Mouse (Mus musculus) heart, embryonic 10.5 days (tissue): ENCODE results near the gene Bicra. TPM values are rescaled to one million over a fixed set of nuclear protein-coding genes. Genes with fewer than 3 reads are reported as not detected.

Source experiments
- DNase-seq: peaks from one replicate; pipeline ENCODE4 v3.0.0-alpha.2; 2017; ENCODE audit warnings: low spot score
- H3K27ac ChIP-seq: fragments of 300-500 bp; sonication (generic); 2 replicates; pipeline ENCODE4 v1.5.1; 2016; ENCODE audit warnings: mild to moderate bottlenecking
- H3K27me3 ChIP-seq: fragments of 300-500 bp; sonication (generic); 2 replicates; pipeline ENCODE4 v1.6.1; 2016; ENCODE audit warnings: mild to moderate bottlenecking; ENCODE audit not compliant: poor library complexity, insufficient read depth, severe bottlenecking
- H3K36me3 ChIP-seq: fragments of 300-500 bp; sonication (generic); 2 replicates; pipeline ENCODE4 v1.6.1; 2016; ENCODE audit warnings: mild to moderate bottlenecking, moderate library complexity
- H3K4me1 ChIP-seq: fragments of 300-500 bp; sonication (generic); 2 replicates; pipeline ENCODE4 v1.6.1; 2016; ENCODE audit warnings: mild to moderate bottlenecking
- H3K4me3 ChIP-seq: fragments of 300-500 bp; sonication (generic); 2 replicates; pipeline ENCODE4 v1.5.1; 2016; ENCODE audit warnings: mild to moderate bottlenecking, moderate library complexity
- H3K9me3 ChIP-seq: fragments of 300-500 bp; sonication (generic); 2 replicates; pipeline ENCODE4 v1.6.1; 2016; ENCODE audit warnings: mild to moderate bottlenecking, moderate library complexity
- WGBS: fragments of 180-500 bp; shearing (Covaris S2); methylation state at CpG from one replicate; pipeline ENCODE4 v1.1.7; 2016; 5-methylcytosine and 5-hydroxymethylcytosine counted together
- polyA plus RNA-seq: library from polyadenylated mRNA; unstranded; fragments of >200 nt; fragmentation: Nextera tagmentation; extraction: Ambion mirVana; gene quantifications from 2 replicates; pipeline ENCODE4 v1.2.1, GENCODE M21; 2016

The Bicra gene
- polyA plus RNA-seq, 1 experiment from 2014 or later, result 7.4 TPM

DNA sequence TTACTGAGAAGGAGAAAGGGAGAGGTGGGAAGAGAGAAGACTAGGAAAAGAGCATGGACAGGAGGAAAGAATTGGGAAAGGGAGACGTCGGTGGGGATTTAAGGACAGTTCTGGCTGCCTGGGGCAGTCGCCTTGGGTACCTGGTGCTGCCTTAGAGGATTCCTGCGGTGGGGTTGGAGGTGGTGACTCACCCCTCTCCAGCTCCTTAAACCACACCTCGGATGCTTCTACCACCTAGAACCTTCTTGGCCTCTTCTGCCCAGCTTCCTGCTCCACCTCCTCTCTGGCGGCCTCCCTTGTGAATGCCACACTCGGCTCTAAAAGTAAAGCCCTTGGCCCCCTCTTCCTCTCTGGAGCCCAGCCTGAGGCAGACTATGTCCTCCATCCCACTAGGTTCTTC, 92.2 kb downstream of the Bicra start:
- peak overlapping the region; percentile 55 for H3K4me3 ChIP-seq
- H3K27ac ChIP-seq, result peak overlapping the region; percentile 73
- no peaks in the 10 kb centered on the region for H3K27me3 ChIP-seq
- H3K9me3 ChIP-seq, result 0 out of 2 replicates have a peak, but pooled peaks cover 4% of the 10 kb centered on the region
- peaks cover 42% of the 10 kb centered on the region for H3K36me3 ChIP-seq
- no peak for DNase-seq
- WGBS, result 14% methylated on average over 7 of the region's 7 CpGs
- peaks cover 24% of the 10 kb centered on the region for H3K4me1 ChIP-seq

DNA sequence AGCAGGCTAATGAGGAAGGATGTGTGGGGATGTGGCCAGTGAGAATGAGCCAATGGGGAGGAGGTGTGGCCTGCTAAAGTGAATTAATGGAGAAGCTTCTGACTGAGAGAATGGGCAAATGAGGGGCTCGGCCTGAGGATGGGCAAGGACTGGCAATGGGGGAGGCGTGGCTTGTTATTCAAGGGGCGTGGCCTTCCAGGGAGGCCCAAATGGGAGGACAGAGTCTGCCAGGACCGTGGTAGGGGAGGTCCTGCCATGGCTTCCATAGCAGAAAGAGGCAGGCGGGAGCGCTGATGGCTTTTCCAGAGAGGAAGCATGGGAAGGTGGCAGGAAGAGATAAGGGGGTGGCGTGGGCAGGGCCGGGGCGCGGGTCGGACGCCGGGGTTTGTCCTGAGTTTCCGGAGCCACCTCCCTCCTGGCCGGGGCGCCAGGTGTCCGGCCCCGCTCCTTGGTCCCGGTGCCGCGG, 92.7 kb downstream of the Bicra start:
- Histone ChIP-seq H3K27me3 (no peaks in the 10 kb centered on the region), H3K4me3 (peak overlapping the region; percentile 55), H3K27ac (peak overlapping the region; percentile 73), H3K4me1 (peaks cover 23% of the 10 kb centered on the region), H3K9me3 (0 out of 2 replicates have a peak, but pooled peaks cover 4% of the 10 kb centered on the region), H3K36me3 (peaks cover 47% of the 10 kb centered on the region)
- DNase-seq, result peak; percentile 87
- 2% methylated on average over 21 of the region's 21 CpGs for WGBS

DNA sequence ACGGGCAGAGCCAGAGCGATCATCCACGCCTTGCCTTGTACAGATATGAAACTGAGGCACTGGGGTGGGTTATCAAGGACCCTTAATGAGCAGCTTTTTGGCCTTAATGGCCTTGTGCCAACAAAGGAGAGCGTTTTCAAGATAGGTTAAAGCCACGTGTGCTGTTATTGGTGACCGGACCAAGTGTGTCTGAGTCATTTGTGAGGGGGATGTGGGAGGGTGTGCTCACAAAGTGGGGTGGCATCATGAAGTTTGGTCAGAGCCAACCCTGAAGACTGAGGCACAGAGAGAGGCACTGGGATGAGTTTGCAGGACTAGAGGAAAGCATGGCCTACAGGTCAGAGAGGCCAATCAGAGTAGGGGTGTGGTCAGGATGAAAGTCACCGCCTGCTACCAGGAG, 93.3 kb downstream of the Bicra start:
- WGBS, result 80% methylated on average over 7 of the region's 7 CpGs
- Histone ChIP-seq H3K27ac (0 out of 2 replicates have a peak overlapping the region, but pooled peaks have one; percentile 73), H3K4me1 (peaks cover 23% of the 10 kb centered on the region), H3K36me3 (peaks cover 46% of the 10 kb centered on the region), H3K27me3 (no peaks in the 10 kb centered on the region), H3K9me3 (0 out of 2 replicates have a peak, but pooled peaks cover 4% of the 10 kb centered on the region), H3K4me3 (no peak overlapping the region)
- DNase-seq, result no peak

DNA sequence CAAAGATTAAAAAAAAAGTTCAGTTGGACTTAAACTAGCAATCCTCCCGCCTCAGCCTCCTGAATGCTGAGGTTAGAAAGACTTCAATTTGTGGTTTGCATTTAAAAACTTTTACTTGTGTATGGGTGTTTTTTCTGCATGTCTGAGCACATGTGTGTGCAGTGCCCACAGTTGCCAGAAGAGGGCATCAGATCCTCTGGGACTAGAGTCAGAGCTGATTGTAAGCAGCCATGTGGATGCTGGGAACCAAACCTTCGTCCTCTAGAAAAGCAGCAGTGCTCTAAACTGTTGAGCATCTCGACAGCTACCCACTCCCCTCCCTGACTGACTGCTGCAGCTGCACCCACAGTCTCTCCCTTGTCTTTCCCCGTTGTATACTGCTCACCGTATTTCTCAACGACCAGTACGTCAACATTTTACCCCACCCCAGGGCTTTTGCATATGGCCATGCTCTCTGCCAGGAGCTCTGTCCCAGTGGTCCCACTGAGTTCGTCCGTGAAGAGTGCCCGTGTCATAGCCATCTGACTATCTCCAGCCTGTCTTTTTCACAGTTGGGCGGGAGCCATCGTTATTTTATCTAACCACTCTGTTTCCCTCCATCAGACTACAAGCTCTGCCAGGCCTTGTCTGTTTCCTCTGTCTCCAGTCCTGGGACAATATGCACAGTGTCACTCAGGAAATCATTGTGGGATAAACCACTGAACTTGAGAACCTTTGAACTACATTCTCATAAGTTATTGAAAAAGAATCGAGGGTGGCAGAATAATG, 94.2 kb downstream of the Bicra start:
- DNase-seq, result no peak
- Histone ChIP-seq H3K27me3 (no peaks in the 10 kb centered on the region), H3K4me3 (no peak overlapping the region), H3K4me1 (peaks cover 27% of the 10 kb centered on the region), H3K9me3 (0 out of 2 replicates have a peak, but pooled peaks cover 4% of the 10 kb centered on the region), H3K27ac (no peak overlapping the region), H3K36me3 (peaks cover 40% of the 10 kb centered on the region)
- WGBS, result 84% methylated on average over 13 of the region's 13 CpGs

DNA sequence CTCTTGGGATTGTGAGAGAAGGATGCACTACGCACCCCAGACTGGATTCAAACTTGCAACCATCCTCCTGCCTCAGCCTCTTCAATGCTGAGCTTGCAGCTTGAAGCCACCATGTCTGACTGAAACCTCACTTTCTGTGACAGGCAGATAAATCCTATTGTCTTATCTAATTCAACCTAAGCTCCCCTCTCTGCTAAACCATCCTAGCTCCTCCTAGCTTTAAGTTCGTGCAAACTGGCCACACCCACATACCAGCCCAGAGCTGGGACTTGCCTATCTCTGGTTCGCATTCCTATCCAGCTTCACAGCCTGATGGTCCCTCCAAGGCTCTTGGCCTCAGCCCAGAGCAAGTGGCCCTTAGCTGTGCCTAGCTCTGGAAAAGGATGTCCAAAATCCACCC, 95.3 kb downstream of the Bicra start:
- H3K4me1 ChIP-seq, result peaks cover 34% of the 10 kb centered on the region
- 0 out of 2 replicates have a peak, but pooled peaks cover 4% of the 10 kb centered on the region for H3K9me3 ChIP-seq

DNA sequence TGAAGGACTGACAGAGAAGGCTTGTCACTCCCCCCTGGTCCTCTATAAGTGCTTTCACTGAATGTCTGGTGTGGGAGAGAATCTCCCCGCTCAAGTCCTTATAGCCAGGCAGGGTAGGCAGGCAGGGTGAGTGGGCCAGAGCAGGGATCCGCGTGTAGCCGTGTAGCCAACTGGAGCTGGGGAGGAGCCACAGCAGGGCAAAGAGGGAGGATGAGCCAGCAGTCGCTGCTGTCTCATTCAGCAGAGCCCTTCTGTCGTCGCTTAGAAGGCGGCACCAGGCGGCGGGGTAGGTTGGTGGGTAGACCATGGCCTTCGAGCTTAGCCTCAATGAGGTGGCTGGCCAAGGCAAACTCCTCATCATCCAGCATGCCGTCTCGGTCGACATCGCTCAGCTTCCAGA, 97.7 kb downstream of the Bicra start:
- 83% methylated on average over 15 of the region's 15 CpGs for WGBS
- Histone ChIP-seq H3K4me3 (no peak overlapping the region), H3K27me3 (no peaks in the 10 kb centered on the region), H3K9me3 (0 out of 2 replicates have a peak, but pooled peaks cover 4% of the 10 kb centered on the region), H3K36me3 (peaks cover 21% of the 10 kb centered on the region), H3K4me1 (peaks cover 25% of the 10 kb centered on the region), H3K27ac (no peak overlapping the region)
- no peak for DNase-seq

More for the DNA sequence above, 95.3 kb downstream of the Bicra start:
- 43% methylated on average over 3 of the region's 3 CpGs for WGBS
- Histone ChIP-seq H3K27me3 (no peaks in the 10 kb centered on the region), H3K27ac (no peak overlapping the region), H3K36me3 (peaks cover 31% of the 10 kb centered on the region), H3K4me3 (no peak overlapping the region)
- peak; percentile 89 for DNase-seq

DNA sequence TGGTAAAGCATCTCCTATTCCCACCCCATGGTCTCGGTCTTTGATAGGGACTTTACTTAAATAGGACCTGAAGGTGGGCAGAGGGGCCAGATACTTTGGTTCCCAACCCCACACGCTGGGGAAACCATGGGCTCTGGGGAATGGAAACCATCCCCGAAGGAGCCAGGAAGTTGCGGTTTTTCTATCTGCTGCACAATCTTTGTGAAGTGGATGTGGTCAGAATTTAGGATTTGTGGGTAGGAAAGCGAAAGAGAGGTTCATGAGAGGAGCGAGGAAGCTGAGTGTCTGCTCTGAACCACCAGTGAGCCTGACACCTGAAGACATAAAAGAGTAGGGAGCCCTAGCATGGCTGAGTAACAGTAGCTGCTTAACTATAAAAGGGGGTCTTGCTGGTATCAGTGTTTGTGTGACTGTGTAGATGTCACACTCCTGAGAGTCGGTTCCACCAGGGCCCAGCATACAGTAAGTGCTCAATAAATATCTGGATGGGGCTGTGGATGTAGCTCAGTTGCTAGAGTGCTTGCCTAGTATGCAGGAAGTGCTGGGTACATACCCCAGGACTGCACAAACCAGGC, 98.4 kb downstream of the Bicra start:
- Histone ChIP-seq H3K4me3 (no peak overlapping the region), H3K36me3 (peaks cover 25% of the 10 kb centered on the region), H3K4me1 (peaks cover 22% of the 10 kb centered on the region), H3K27ac (no peak overlapping the region), H3K27me3 (no peaks in the 10 kb centered on the region), H3K9me3 (0 out of 2 replicates have a peak, but pooled peaks cover 4% of the 10 kb centered on the region)
- 71% methylated on average over 7 of the region's 7 CpGs for WGBS
- no peak for DNase-seq

DNA sequence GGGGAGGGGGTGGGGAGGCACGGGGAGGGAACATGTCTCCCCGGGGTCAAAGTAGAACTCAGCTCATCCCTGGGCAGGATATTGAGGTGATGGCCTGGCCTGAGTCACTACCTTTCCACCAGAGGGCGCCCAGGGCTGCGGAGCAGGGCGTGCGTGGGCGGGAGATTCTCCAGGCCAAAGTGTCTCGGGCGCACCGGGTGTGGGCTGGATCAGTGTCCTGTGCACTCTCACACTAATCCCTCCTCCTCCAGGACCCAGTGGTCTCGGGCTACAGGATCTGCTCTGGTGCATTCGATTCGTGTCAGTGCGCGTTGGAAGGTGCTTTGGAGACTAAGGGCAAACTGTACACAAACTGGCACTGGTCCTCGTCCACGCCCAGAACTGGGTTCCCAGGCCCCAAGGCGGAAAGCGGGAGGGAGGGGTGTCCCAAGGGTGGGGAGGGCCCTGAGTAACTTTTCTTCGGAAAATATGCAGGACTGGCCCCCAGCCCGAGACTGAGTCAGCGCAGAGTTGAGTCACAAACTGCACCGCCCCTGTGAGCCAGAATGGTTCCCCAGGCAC, 99.3 kb downstream of the Bicra start:
- peak; percentile 96 for DNase-seq
- H3K27ac ChIP-seq, result peak overlapping the region; percentile 83
- peak overlapping the region; percentile 53 for H3K4me3 ChIP-seq
- no peaks in the 10 kb centered on the region for H3K27me3 ChIP-seq
- 0 out of 2 replicates have a peak, but pooled peaks cover 2% of the 10 kb centered on the region for H3K9me3 ChIP-seq
- peaks cover 21% of the 10 kb centered on the region for H3K4me1 ChIP-seq
- WGBS, result 4% methylated on average over 23 of the region's 23 CpGs
- peaks cover 30% of the 10 kb centered on the region for H3K36me3 ChIP-seq

DNA sequence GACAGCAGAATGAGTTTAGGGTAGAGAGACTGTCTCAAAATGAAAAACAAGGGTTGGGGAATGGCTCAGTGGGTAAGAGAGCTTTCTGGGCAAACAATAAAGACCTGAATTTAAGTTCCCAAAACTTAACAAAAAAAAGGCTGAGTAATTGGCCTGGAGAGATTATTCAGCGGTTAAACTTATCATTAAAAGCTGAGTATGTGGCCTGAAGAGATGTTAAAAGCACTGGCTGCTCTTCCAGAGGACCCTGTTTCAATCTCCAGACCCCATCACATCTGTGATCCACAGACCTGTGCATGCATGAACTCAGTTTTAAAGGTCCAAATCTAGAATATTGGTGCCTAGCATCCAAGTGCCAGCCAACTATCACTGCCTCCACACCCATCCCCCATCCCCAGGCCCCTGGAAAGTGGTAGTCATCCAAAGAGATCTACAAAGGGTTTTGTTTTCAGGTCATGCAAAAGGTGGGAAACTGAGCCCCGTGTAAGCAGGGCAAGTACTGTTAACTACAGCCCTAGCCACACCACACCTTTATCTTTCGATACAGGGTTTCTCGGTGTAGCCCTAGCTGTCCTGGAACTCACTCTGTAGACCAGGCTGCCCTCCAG, 100.0 kb downstream of the Bicra start:
- H3K36me3 ChIP-seq, result peaks cover 34% of the 10 kb centered on the region
- H3K9me3 ChIP-seq, result no peaks in the 10 kb centered on the region
- H3K27me3 ChIP-seq, result no peaks in the 10 kb centered on the region
- WGBS, result 33% methylated on average over 4 of the region's 4 CpGs
- H3K4me1 ChIP-seq, result peaks cover 21% of the 10 kb centered on the region
- H3K27ac ChIP-seq, result peak overlapping the region; percentile 83
- DNase-seq, result no peak
- peak overlapping the region; percentile 53; the same call in 1 of the 2 replicates for H3K4me3 ChIP-seq

DNA sequence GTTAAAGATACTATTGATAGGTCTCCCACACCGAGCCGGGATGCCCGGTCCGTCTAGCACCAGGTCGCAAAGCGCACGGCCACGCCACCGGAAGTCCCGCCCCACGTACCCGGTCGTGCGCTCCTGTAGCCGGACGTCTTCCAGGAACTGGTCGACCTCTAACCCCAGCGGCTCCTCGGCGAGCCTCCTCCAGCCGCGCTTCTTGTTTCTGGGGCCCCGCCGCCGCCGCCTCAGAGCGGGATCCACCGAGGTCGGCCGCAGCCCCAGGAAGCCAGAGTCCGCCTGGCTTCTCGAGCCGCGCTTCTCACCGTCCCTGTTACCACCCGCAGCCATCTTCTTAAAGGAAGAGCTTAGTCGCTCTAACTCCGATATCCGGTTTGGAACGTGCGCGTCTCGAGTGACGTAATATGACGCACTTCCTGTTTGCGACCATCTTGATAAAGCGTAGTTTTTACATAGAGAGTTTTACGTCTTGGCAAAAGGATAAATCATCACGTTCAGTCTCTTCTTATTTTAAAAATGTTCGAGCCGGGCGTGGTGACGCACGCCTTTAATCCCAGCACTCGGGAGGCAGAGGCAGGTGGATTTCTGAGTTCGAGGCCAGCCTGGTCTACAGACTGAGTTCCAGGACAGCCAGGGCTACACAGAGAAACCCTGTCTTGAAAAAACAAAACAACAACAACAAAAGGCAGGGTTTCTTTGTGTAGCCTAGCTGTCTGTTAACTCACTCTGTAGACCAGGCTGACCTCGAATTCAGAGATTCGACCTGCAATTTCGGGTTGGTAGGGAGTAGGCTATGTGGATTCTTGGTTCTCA, 101.8 kb downstream of the Bicra start, which contains the start of gene Nop53:
Gene Nop53, minus strand, starts transcription at position 354 of the 816 bp plus-strand sequence.
- Histone ChIP-seq H3K36me3 (peaks cover 46% of the 10 kb centered on the region), H3K27me3 (no peaks in the 10 kb centered on the region), H3K27ac (peak within 1 kb of the TSS; percentile 97), H3K4me3 (peak within 1 kb of the TSS; percentile 79), H3K9me3 (no peaks in the 10 kb centered on the region), H3K4me1 (peaks cover 17% of the 10 kb centered on the region)
- DNase-seq, result peak; percentile 96
- WGBS, result 2% methylated on average over 59 of the region's 59 CpGs

DNA sequence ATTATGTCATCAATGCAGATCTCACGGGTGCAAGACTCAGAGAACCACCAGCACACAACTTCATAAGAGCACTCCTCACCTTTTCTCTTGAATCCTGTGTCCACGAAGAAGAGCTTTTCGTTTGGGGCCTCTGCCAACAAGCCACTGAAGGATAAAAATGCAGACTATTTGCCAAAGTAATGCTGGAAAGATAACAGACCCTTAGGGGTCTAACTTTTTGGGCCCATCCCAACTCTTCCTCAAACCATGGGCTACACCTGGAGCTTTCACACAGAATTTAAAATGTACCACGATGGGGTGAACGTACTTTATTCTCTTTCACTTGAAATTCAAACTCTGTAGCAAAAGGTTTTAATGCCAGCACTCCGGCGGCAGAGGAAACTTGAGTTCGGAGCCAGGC, 102.5 kb downstream of the Bicra start:
- 6% methylated on average over 8 of the region's 8 CpGs for WGBS
- Histone ChIP-seq H3K4me3 (peak overlapping the region; percentile 79), H3K9me3 (no peaks in the 10 kb centered on the region), H3K36me3 (peaks cover 49% of the 10 kb centered on the region), H3K27me3 (no peaks in the 10 kb centered on the region), H3K4me1 (peaks cover 17% of the 10 kb centered on the region), H3K27ac (peak overlapping the region; percentile 97)
- DNase-seq, result no peak

DNA sequence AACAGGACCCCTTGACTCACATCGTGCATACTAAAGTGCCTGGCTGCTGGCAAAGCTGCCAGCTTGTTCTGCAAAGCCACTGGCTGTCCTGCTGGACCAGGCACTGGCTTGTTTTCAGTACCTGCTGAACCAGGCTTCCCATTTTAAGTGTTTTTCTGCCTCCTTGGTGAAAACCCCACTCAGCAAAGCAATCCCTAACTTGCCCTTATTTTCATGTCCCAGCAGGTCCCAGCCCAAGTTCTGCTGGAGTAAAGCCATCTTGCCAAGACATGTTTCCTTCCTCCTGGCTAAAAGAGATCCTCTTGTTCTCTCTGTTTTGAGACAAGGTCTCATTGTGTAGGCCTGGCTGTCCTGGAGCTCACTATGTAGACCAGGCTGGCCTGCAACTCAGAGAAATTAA, 103.4 kb downstream of the Bicra start:
- no peak overlapping the region for H3K27ac ChIP-seq
- 90% methylated on average over 1 of the region's 1 CpGs for WGBS
- H3K4me1 ChIP-seq, result peaks cover 17% of the 10 kb centered on the region
- no peaks in the 10 kb centered on the region for H3K27me3 ChIP-seq
- DNase-seq, result no peak
- peak overlapping the region; percentile 79; the same call in 1 of the 2 replicates for H3K4me3 ChIP-seq
- peaks cover 55% of the 10 kb centered on the region for H3K36me3 ChIP-seq
- H3K9me3 ChIP-seq, result no peaks in the 10 kb centered on the region
